Comparison of ENCODE assay signal across 8 mouse cellular contexts in the genomic region with DNA sequence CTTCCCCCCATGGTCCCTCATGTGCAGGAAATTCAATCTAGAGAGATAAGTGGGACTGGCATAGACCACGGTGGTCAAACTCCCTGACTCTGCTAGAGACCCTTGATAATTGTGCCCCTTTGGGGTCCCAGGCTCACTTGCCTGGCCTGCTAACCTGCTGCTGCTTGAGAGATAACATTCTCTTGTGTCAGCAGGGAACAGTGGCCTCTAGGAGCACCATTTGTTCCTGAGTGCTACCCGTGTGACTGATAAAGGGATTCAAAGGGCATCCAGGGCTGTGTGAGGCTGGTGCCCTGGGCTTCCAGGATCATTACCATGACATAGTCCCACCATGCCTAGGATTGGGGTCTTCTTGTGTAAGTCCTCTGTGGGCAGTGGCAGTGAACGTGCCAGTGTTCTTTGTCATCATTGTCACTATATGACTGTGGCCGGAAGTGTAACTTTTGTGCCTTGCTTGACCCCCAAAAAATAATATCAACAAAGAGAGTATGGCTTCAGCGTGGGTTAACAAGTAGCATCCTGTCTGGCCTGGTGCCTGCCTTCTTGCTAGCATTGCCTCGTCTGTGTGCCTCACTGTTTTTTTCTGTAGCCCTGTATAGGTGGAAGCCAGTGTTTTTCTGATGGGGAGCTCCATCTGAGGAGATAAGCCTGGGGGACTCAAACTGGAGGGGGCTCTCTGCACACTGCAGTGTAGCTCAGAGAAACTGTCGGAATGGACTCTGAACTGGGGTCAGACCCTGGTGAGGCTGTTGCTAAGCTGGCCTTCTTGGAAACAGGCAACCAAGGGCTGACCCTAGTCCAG. TPM values are rescaled to one million over a fixed set of nuclear protein-coding genes. Genes with fewer than 3 reads are reported as not detected.
DNase-seq lines count a peak whose midpoint lies in the region; ATAC-seq and TF ChIP-seq lines count a peak whose summit lies in the region.
"Had no signal": no experiment of that assay in that cellular context is flagged by ENCODE, and none has a peak within 500 bp of the region (broad histone marks: within the 10 kb centered on the region; RNA-seq: fewer than 3 reads in every experiment).

No protein-coding gene starts in this region.

- peaks cover 76% of the 10 kb centered on the region for H3K36me3 ChIP-seq in heart, embryonic 13.5 days
- H3K36me3 ChIP-seq in limb, embryonic 10.5 days, result peaks cover 94% of the 10 kb centered on the region
- H3K36me3 ChIP-seq in myocyte (ENCODE audit: control insufficient read depth, insufficient read depth), result peaks cover 42% of the 10 kb centered on the region

- peak overlapping the region; percentile 4; the same call in 1 of the 2 replicates for H3K4me3 ChIP-seq in layer of hippocampus, adult 2 months
- H3K4me3 ChIP-seq in heart, embryonic 13.5 days, result peak overlapping the region; percentile 21
- no peak overlapping the region for H3K4me3 ChIP-seq in limb, embryonic 10.5 days
- H3K4me3 ChIP-seq in myocyte, result no peak overlapping the region

- TF ChIP-seq POLR2A in myocyte (IDR thresholded peaks at IDR 0.05; ENCODE audit: insufficient read length, low read depth), result no peak

- H3K4me2 ChIP-seq in heart, embryonic 13.5 days, result peak overlapping the region; percentile 63
- H3K4me2 ChIP-seq in myocyte (ENCODE audit: low read depth), result no peak overlapping the region

- H3K79me2 ChIP-seq in myocyte (ENCODE audit: control insufficient read depth, insufficient read depth), result peaks cover 88% of the 10 kb centered on the region

- no peaks in the 10 kb centered on the region for H3K9me3 ChIP-seq in heart, embryonic 13.5 days
- H3K9me3 ChIP-seq in limb, embryonic 10.5 days (replicated peaks), result no peaks in the 10 kb centered on the region

- H3ac ChIP-seq in myocyte (ENCODE audit: control insufficient read depth, insufficient read length), result no peak overlapping the region

- H3K27me3 ChIP-seq in heart, embryonic 13.5 days (replicated peaks), result no peaks in the 10 kb centered on the region
- no peaks in the 10 kb centered on the region for H3K27me3 ChIP-seq in limb, embryonic 10.5 days (ENCODE audit: low read depth, poor library complexity, severe bottlenecking)
- no peaks in the 10 kb centered on the region for H3K27me3 ChIP-seq in myocyte (ENCODE audit: control insufficient read depth, insufficient read depth, insufficient read length)

- peaks cover 96% of the 10 kb centered on the region for H3K4me1 ChIP-seq in heart, embryonic 13.5 days
- peaks cover 12% of the 10 kb centered on the region; the same call in 1 of the 2 replicates for H3K4me1 ChIP-seq in limb, embryonic 10.5 days

- peak overlapping the region; percentile 93 for H3K27ac ChIP-seq in layer of hippocampus, adult 2 months
- H3K27ac ChIP-seq in heart, embryonic 13.5 days (replicated peaks), result peak overlapping the region; percentile 95
- peak overlapping the region; percentile 7; the same call in 1 of the 2 replicates for H3K27ac ChIP-seq in limb, embryonic 10.5 days

- no peak for DNase-seq in layer of hippocampus, adult 2 months (ENCODE audit: low spot score in 2 of 2)
- DNase-seq in layer of hippocampus, postnatal 14 days (ENCODE audit: low spot score in 2 of 2), result no peak
- DNase-seq in limb, embryonic 10.5 days (ENCODE audit: low spot score), result no peak
- no peak for DNase-seq in adrenal gland, adult (ENCODE audit: inconsistent age in 2 of 2, low spot score in 1 of 2)
- DNase-seq in c-Kit-positive CD71-positive TER-119-positive erythroid progenitor cells, embryonic 14.5 days (ENCODE audit: low spot score), result no peak
- DNase-seq: thymus, adult 18-20 months had no signal

- TF ChIP-seq CTCF in layer of hippocampus, adult 2 months (conservative IDR thresholded peaks at IDR 0.05), result no peak

- H3K9ac ChIP-seq in heart, embryonic 13.5 days, result peak overlapping the region; percentile 63

- 28% methylated on average over 7 of the region's 7 CpGs for WGBS in heart, embryonic 13.5 days
- WGBS in limb, embryonic 10.5 days, result 84% methylated on average over 7 of the region's 7 CpGs

- peak; percentile 30; the same call in 1 of the 2 replicates for ATAC-seq in heart, embryonic 13.5 days (ENCODE audit: extremely low read depth, insufficient number of reproducible peaks, low FRiP score, low TSS enrichment)

TF ChIP-seq in myocyte, 11 proteins besides CTCF, POLR2A, EP300 and RAD21:
- no peak for TF ChIP-seq CEBPB (IDR thresholded peaks at IDR 0.05; ENCODE audit: insufficient read depth, poor library complexity, severe bottlenecking)
- no peak for TF ChIP-seq TCF3 (IDR thresholded peaks at IDR 0.05; ENCODE audit: insufficient read length, low read depth)
- peak in 1 of 3 experiments; percentile 7 for TF ChIP-seq MYOG (IDR thresholded peaks at IDR 0.05; ENCODE audit: control insufficient read depth in 1 of 3, insufficient read depth in 1 of 3, insufficient read length in 2 of 3, low read depth in 2 of 3)
- TF ChIP-seq SRF (IDR thresholded peaks at IDR 0.05; ENCODE audit: control insufficient read depth, insufficient read length, low read depth), result no peak
- no peak for TF ChIP-seq E2F4 (IDR thresholded peaks at IDR 0.05; ENCODE audit: insufficient read depth)
- no peak for TF ChIP-seq USF1 (IDR thresholded peaks at IDR 0.05; ENCODE audit: low read depth)
- no peak for TF ChIP-seq MAX (IDR thresholded peaks at IDR 0.05; ENCODE audit: low read depth)
- peak; percentile 36 for TF ChIP-seq POLR2AphosphoS2 (IDR thresholded peaks at IDR 0.05; ENCODE audit: insufficient read length, low read depth)
- TF ChIP-seq REST (IDR thresholded peaks at IDR 0.05; ENCODE audit: insufficient read depth, insufficient read length), result no peak
- no peak for TF ChIP-seq TCF12 (IDR thresholded peaks at IDR 0.05; ENCODE audit: insufficient read depth, poor library complexity, severe bottlenecking)
- no peak for TF ChIP-seq MYOD1 (IDR thresholded peaks at IDR 0.05; ENCODE audit: control insufficient read depth in 1 of 3, insufficient read length in 2 of 3, low read depth in 2 of 3)

RNA-seq across cellular contexts. Expression of a gene that starts 9.3 kb away (rescaled TPM):
- total RNA-seq in layer of hippocampus, adult 2 months (2021), result 10 to 100 TPM; 80.2 to 82.3 TPM
- total RNA-seq in layer of hippocampus, postnatal 14 days (2021), result 10 to 100 TPM; 68.8 to 79.0 TPM
- 70.0 and 72.4 TPM in 2 replicates for polyA plus RNA-seq in heart, embryonic 13.5 days (2015; fragmentation: Nextera tagmentation; extraction: Ambion mirVana)
- 72.5 and 74.9 TPM in 2 replicates for polyA plus RNA-seq in limb, embryonic 10.5 days (2016; fragmentation: Nextera tagmentation; extraction: Ambion mirVana)
- polyA plus RNA-seq in myocyte (2012; fragmentation: generic; extraction: Trizol), result 433 TPM

RNA-seq across cellular contexts. Expression of a gene that starts 20.4 kb away (rescaled TPM):
- total RNA-seq in layer of hippocampus, adult 2 months (2021), result 1 to 10 TPM; 5.0 to 5.6 TPM
- 1 to 10 TPM; 4.9 to 5.6 TPM for total RNA-seq in layer of hippocampus, postnatal 14 days (2021)
- 0.45 and 0.60 TPM in 2 replicates for polyA plus RNA-seq in heart, embryonic 13.5 days (2015; fragmentation: Nextera tagmentation; extraction: Ambion mirVana)
- 0.15 and 0.38 TPM in 2 replicates for polyA plus RNA-seq in limb, embryonic 10.5 days (2016; fragmentation: Nextera tagmentation; extraction: Ambion mirVana)
- polyA plus RNA-seq in myocyte (2012; fragmentation: generic; extraction: Trizol), result 10.0 TPM

RNA-seq across cellular contexts. Expression of a gene that starts 44.4 kb away (rescaled TPM):
- total RNA-seq in layer of hippocampus, adult 2 months (2021), result 10 to 100 TPM; 32.5 to 39.0 TPM
- 10 to 100 TPM; 35.9 to 38.2 TPM for total RNA-seq in layer of hippocampus, postnatal 14 days (2021)
- polyA plus RNA-seq in heart, embryonic 13.5 days (2015; fragmentation: Nextera tagmentation; extraction: Ambion mirVana), result 6.5 and 7.1 TPM in 2 replicates
- 11.4 and 13.0 TPM in 2 replicates for polyA plus RNA-seq in limb, embryonic 10.5 days (2016; fragmentation: Nextera tagmentation; extraction: Ambion mirVana)
- polyA plus RNA-seq in myocyte (2012; fragmentation: generic; extraction: Trizol), result 15.2 TPM

RNA-seq across cellular contexts. Expression of a gene that starts 48.9 kb away (rescaled TPM):
- total RNA-seq in layer of hippocampus, adult 2 months (2021), result 10 to 100 TPM; 63.3 to 72.1 TPM
- total RNA-seq in layer of hippocampus, postnatal 14 days (2021), result 10 to 100 TPM; 66.4 to 68.2 TPM
- 46.9 and 48.1 TPM in 2 replicates for polyA plus RNA-seq in heart, embryonic 13.5 days (2015; fragmentation: Nextera tagmentation; extraction: Ambion mirVana)
- 118 and 120 TPM in 2 replicates for polyA plus RNA-seq in limb, embryonic 10.5 days (2016; fragmentation: Nextera tagmentation; extraction: Ambion mirVana)
- 37.2 TPM for polyA plus RNA-seq in myocyte (2012; fragmentation: generic; extraction: Trizol)

RNA-seq across cellular contexts. Expression of a gene that starts 50.2 kb away (rescaled TPM):
- 100 to 1,000 TPM; 127 to 137 TPM for total RNA-seq in layer of hippocampus, adult 2 months (2021)
- 100 to 1,000 TPM; 158 to 170 TPM for total RNA-seq in layer of hippocampus, postnatal 14 days (2021)
- polyA plus RNA-seq in heart, embryonic 13.5 days (2015; fragmentation: Nextera tagmentation; extraction: Ambion mirVana), result 20.7 and 21.2 TPM in 2 replicates
- polyA plus RNA-seq in limb, embryonic 10.5 days (2016; fragmentation: Nextera tagmentation; extraction: Ambion mirVana), result 16.6 and 17.2 TPM in 2 replicates
- polyA plus RNA-seq in myocyte (2012; fragmentation: generic; extraction: Trizol), result 51.4 TPM

Comparison
In these comparisons a context has a peak if more than half of its experiments do, and no peak if none do; other contexts are left out.
1. H3K27ac ChIP-seq: peak in every context shown above with its lines; median percentile 95 in heart, embryonic 13.5 days; 93 in layer of hippocampus, adult 2 months; 7 in limb, embryonic 10.5 days.
2. H3K4me3 ChIP-seq: peak in layer of hippocampus, adult 2 months (single experiment) and heart, embryonic 13.5 days (single experiment); none in limb, embryonic 10.5 days (single experiment) and myocyte (single experiment).